Mouse (Mus musculus): ENCODE measurements around the gene BC051665. TPM values are rescaled to one million over a fixed set of nuclear protein-coding genes. Genes with fewer than 3 reads are reported as not detected.

BC051665 gene
- not detected in 2 replicates for polyA plus RNA-seq (2016; fragmentation: Nextera tagmentation; extraction: Ambion mirVana)

GRCm38 (mm10) chr13:60786264-60786663 is at the start of gene BC051665:
Gene BC051665, minus strand, starts transcription at chr13:60786364.
- Histone ChIP-seq H3K4me1 (no peaks in the 10 kb centered on the region), H3K4me2 (replicated peaks) (no peak within 1 kb of the TSS), H3K27me3 (replicated peaks) (no peaks in the 10 kb centered on the region), H3K36me3 (no peaks in the 10 kb centered on the region), H3K27ac (no peak within 1 kb of the TSS), H3K9ac (no peak within 1 kb of the TSS), H3K9me3 (no peaks in the 10 kb centered on the region), H3K4me3 (no peak within 1 kb of the TSS)
- ATAC-seq (ENCODE audit: low FRiP score, low read depth): no peak

- no peaks in the 10 kb centered on the region for H3K36me3 ChIP-seq
- no peak overlapping the region for H3K4me3 ChIP-seq
- H3K9ac ChIP-seq: no peak overlapping the region
- ATAC-seq (ENCODE audit: low FRiP score, low read depth): no peak
- WGBS: 64% methylated on average over 3 of the region's 3 CpGs
- H3K4me1 ChIP-seq: no peaks in the 10 kb centered on the region
- H3K27ac ChIP-seq: no peak overlapping the region
- H3K4me2 ChIP-seq (replicated peaks): no peak overlapping the region
- H3K27me3 ChIP-seq (replicated peaks): no peaks in the 10 kb centered on the region
- H3K9me3 ChIP-seq: no peaks in the 10 kb centered on the region
Measured at GRCm38 (mm10) chr13:60826052-60826451, 39.9 kb upstream of the BC051665 start.

- Histone ChIP-seq H3K27me3 (replicated peaks) (no peaks in the 10 kb centered on the region), H3K36me3 (no peaks in the 10 kb centered on the region), H3K4me2 (replicated peaks) (no peak overlapping the region), H3K9me3 (no peaks in the 10 kb centered on the region), H3K4me1 (no peaks in the 10 kb centered on the region), H3K9ac (no peak overlapping the region), H3K4me3 (no peak overlapping the region), H3K27ac (no peak overlapping the region)
- no peak for ATAC-seq (ENCODE audit: low FRiP score, low read depth)
- 70% methylated on average over 3 of the region's 3 CpGs for WGBS
Measured at GRCm38 (mm10) chr13:60820486-60821175, 34.5 kb upstream of the BC051665 start.

GRCm38 (mm10) chr13:60819469-60819868 is 33.3 kb upstream of the BC051665 start:
- Histone ChIP-seq H3K4me1 (no peaks in the 10 kb centered on the region), H3K4me2 (replicated peaks) (no peak overlapping the region), H3K27me3 (replicated peaks) (no peaks in the 10 kb centered on the region), H3K4me3 (no peak overlapping the region), H3K9me3 (no peaks in the 10 kb centered on the region), H3K27ac (no peak overlapping the region), H3K9ac (no peak overlapping the region), H3K36me3 (no peaks in the 10 kb centered on the region)
- WGBS: 13% methylated on average over 7 of the region's 7 CpGs
- no peak for ATAC-seq (ENCODE audit: low FRiP score, low read depth)

GRCm38 (mm10) chr13:60813722-60814121 is 27.6 kb upstream of the BC051665 start:
- Histone ChIP-seq H3K4me1 (no peaks in the 10 kb centered on the region), H3K27ac (no peak overlapping the region), H3K4me2 (replicated peaks) (no peak overlapping the region), H3K9me3 (no peaks in the 10 kb centered on the region), H3K27me3 (replicated peaks) (no peaks in the 10 kb centered on the region), H3K4me3 (no peak overlapping the region), H3K36me3 (no peaks in the 10 kb centered on the region), H3K9ac (no peak overlapping the region)
- ATAC-seq (ENCODE audit: low FRiP score, low read depth): no peak
- WGBS: 76% methylated on average over 1 of the region's 1 CpGs

- H3K4me2 ChIP-seq (replicated peaks): no peak overlapping the region
- no peaks in the 10 kb centered on the region for H3K4me1 ChIP-seq
- H3K27ac ChIP-seq: no peak overlapping the region
- ATAC-seq (ENCODE audit: low FRiP score, low read depth): no peak
- H3K27me3 ChIP-seq (replicated peaks): no peaks in the 10 kb centered on the region
- H3K4me3 ChIP-seq: no peak overlapping the region
- no peak overlapping the region for H3K9ac ChIP-seq
- WGBS: 91% methylated on average over 6 of the region's 6 CpGs
- no peaks in the 10 kb centered on the region for H3K36me3 ChIP-seq
- no peaks in the 10 kb centered on the region for H3K9me3 ChIP-seq
Measured at GRCm38 (mm10) chr13:60812768-60813167, 26.6 kb upstream of the BC051665 start.

DNA sequence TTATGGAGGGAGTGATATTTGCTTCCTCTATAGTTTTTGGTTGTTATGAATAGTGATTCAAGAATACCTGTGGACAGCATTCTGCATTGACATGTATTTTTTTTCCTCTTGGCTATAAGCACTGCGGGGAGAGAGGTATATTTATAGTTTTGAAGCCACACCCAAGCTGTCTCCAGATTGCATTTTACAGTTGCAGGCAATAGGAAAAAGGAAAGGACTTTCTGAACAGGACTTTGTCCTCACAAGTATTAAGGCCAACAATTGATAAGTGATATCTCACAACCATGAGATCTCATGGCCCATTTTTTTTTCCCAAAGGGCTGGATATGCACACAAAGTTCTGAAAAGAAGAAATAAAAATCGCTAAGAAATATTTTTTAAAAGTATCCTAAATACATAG is 23.5 kb upstream of the BC051665 start:
- no peaks in the 10 kb centered on the region for H3K9me3 ChIP-seq
- no peak overlapping the region for H3K4me2 ChIP-seq (replicated peaks)
- no peak overlapping the region for H3K27ac ChIP-seq
- H3K4me3 ChIP-seq: no peak overlapping the region
- no peaks in the 10 kb centered on the region for H3K36me3 ChIP-seq
- 78% methylated on average over 2 of the region's 2 CpGs for WGBS
- no peaks in the 10 kb centered on the region for H3K27me3 ChIP-seq (replicated peaks)
- H3K9ac ChIP-seq: no peak overlapping the region
- no peak for ATAC-seq (ENCODE audit: low FRiP score, low read depth)
- H3K4me1 ChIP-seq: no peaks in the 10 kb centered on the region

- no peak for ATAC-seq (ENCODE audit: low FRiP score, low read depth)
- Histone ChIP-seq H3K36me3 (no peaks in the 10 kb centered on the region), H3K4me3 (no peak within 1 kb of the TSS), H3K9me3 (no peaks in the 10 kb centered on the region), H3K4me1 (no peaks in the 10 kb centered on the region), H3K9ac (no peak within 1 kb of the TSS), H3K4me2 (replicated peaks) (no peak within 1 kb of the TSS), H3K27me3 (replicated peaks) (no peaks in the 10 kb centered on the region), H3K27ac (no peak within 1 kb of the TSS)
- WGBS: 76% methylated on average over 1 of the region's 1 CpGs
Measured at GRCm38 (mm10) chr13:60802749-60803148, 16.6 kb upstream of the BC051665 start, which contains the start of gene Ctsll3. Gene Ctsll3, minus strand, starts transcription at chr13:60802849.

GRCm38 (mm10) chr13:60789466-60789865 is 3.3 kb upstream of the BC051665 start:
- H3K4me3 ChIP-seq: no peak overlapping the region
- no peak overlapping the region for H3K9ac ChIP-seq
- no peak overlapping the region for H3K4me2 ChIP-seq (replicated peaks)
- no peak overlapping the region for H3K27ac ChIP-seq
- H3K27me3 ChIP-seq (replicated peaks): no peaks in the 10 kb centered on the region
- no peaks in the 10 kb centered on the region for H3K4me1 ChIP-seq
- no peaks in the 10 kb centered on the region for H3K9me3 ChIP-seq
- H3K36me3 ChIP-seq: no peaks in the 10 kb centered on the region
- WGBS: 80% methylated on average over 1 of the region's 1 CpGs
- ATAC-seq (ENCODE audit: low FRiP score, low read depth): no peak

DNA sequence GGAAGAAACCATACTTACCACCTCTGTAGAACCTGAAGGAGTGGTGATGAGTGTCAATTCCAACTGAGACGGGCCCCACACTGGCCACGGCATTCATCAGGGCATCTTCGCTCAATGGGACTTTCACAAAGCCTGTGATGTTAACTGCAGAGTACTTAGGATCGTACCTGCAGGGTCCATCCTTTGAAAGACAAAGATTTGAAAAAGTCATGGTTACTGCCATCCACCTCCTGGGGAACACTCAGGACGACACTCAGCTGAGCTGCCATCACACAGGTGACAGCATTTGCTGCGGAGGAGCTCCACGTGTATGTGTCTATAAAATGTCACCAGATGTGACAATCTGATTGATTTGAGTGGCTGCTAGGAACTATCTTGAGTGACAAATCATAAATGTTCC is 2.9 kb downstream of the BC051665 start:
- no peak overlapping the region for H3K9ac ChIP-seq
- H3K4me3 ChIP-seq: no peak overlapping the region
- H3K36me3 ChIP-seq: no peaks in the 10 kb centered on the region
- H3K4me2 ChIP-seq (replicated peaks): no peak overlapping the region
- ATAC-seq (ENCODE audit: low FRiP score, low read depth): no peak
- 92% methylated on average over 7 of the region's 7 CpGs for WGBS
- H3K9me3 ChIP-seq: no peaks in the 10 kb centered on the region
- no peaks in the 10 kb centered on the region for H3K4me1 ChIP-seq
- no peaks in the 10 kb centered on the region for H3K27me3 ChIP-seq (replicated peaks)
- H3K27ac ChIP-seq: no peak overlapping the region

- H3K27ac ChIP-seq: no peak overlapping the region
- no peaks in the 10 kb centered on the region for H3K27me3 ChIP-seq (replicated peaks)
- no peaks in the 10 kb centered on the region for H3K4me1 ChIP-seq
- no peaks in the 10 kb centered on the region for H3K9me3 ChIP-seq
- H3K4me2 ChIP-seq (replicated peaks): no peak overlapping the region
- 88% methylated on average over 3 of the region's 3 CpGs for WGBS
- H3K9ac ChIP-seq: no peak overlapping the region
- H3K4me3 ChIP-seq: no peak overlapping the region
- no peaks in the 10 kb centered on the region for H3K36me3 ChIP-seq
- no peak for ATAC-seq (ENCODE audit: low FRiP score, low read depth)
Measured at GRCm38 (mm10) chr13:60780534-60780933, 5.6 kb downstream of the BC051665 start.

DNA sequence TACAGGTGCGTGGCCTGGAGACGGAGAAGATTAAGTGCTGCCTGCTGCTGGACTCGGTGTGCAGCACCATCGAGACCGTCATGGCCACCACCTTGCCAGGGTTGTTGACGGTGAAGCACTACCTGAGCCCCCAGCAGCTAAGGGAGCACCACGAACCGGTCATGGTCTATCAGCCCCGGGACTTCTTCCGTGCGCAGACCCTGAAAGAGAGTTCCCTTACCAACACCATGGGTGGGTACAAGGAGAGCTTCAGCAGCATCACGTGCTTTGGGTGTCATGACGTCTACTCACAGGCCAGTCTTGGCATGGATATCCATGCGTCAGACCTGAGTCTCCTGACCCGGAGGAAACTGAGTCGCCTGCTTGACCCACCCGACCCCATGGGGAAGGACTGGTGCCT is 25.0 kb downstream of the BC051665 start:
- no peaks in the 10 kb centered on the region for H3K27me3 ChIP-seq (replicated peaks)
- H3K9ac ChIP-seq: no peak overlapping the region
- ATAC-seq (ENCODE audit: low FRiP score, low read depth): no peak
- H3K27ac ChIP-seq: no peak overlapping the region
- H3K4me2 ChIP-seq (replicated peaks): no peak overlapping the region
- no peaks in the 10 kb centered on the region for H3K9me3 ChIP-seq
- H3K36me3 ChIP-seq: peaks cover 45% of the 10 kb centered on the region
- H3K4me1 ChIP-seq: no peaks in the 10 kb centered on the region
- no peak overlapping the region for H3K4me3 ChIP-seq
- 95% methylated on average over 17 of the region's 17 CpGs for WGBS

DNA sequence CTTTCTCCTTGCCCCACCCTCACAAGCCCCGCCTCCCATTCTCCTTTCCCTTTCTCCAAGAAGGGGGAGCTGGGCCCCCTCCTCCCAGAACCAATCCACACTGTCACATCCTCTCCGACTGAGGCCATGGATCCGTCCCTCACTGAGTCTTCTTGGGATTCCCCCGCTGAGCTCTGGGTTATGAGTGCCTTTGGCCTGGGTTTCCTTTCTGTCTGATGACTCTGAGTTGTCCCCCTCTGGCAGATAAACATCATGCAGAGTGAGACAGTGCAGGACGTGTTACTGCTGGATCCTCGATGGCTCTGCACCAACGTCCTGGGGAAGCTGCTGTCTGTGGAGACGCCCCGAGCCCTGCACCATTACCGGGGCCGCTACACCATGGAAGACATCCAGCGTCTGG is 25.8 kb downstream of the BC051665 start:
- Histone ChIP-seq H3K4me1 (no peaks in the 10 kb centered on the region), H3K9me3 (no peaks in the 10 kb centered on the region), H3K9ac (no peak overlapping the region), H3K4me2 (replicated peaks) (no peak overlapping the region), H3K4me3 (no peak overlapping the region), H3K36me3 (peaks cover 45% of the 10 kb centered on the region), H3K27me3 (replicated peaks) (no peaks in the 10 kb centered on the region), H3K27ac (no peak overlapping the region)
- WGBS: 92% methylated on average over 12 of the region's 12 CpGs
- ATAC-seq (ENCODE audit: low FRiP score, low read depth): no peak

Measured in neural tube, embryonic 12.5 days (tissue).